Mouse (Mus musculus) cerebellum, adult 9-10 months (tissue): ENCODE measurements around the gene Slc35a3.
"Not testable (repeated sequence)": the region's sequence is repeated elsewhere in the genome, so short reads cannot be mapped to it uniquely, and the experiment has no call there.

Experiments used
- DNase-seq: peaks from one replicate; pipeline ENCODE4 v3.0.0; 2022

Gene Slc35a3

DNA sequence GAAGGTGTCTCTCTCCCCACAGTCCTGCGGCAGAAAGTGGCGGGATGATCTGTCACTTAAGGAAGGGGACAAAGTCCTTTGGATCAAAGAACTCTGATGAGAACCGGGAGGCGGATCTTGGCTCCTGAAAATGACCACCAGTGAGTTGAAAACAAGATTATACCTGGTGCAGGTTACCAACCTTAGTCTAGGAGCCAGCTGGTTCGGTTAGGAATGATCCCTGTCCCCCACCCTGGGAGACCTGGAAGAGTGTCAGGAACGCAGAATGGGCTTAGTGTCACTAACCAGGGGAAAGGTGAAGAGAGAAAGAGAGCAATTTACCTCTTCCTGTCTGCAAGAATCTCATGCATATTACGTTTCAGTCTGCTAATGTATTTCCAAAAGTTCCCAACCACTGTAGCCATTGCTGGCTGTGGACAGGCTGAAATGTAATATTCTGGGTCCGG is at the start of gene Slc35a3:
TSS of gene Slc35a3 (minus strand) at position 396 of the 446 bp plus-strand sequence.
- peak; percentile 63 for DNase-seq

DNA sequence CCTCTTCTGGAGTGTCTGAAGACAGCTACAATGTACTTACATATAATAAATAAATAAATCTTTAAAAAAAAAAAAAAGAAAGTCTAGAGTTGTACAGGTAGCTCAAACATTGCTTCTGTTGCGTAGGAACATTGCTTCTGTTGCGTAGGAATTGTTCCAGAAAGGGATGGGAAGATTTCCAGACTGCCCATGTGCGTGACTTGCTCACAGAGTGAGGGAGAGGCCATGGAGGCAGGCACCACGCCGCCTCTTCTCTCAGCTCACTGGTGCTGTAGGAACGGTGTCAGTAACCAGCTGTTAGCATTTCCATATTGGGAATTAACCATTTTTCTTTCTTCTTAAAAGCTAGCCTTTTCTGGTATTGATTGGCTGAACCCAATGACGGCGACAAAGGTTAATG is 40.2 kb upstream of the Slc35a3 start:
- DNase-seq: no peak

DNA sequence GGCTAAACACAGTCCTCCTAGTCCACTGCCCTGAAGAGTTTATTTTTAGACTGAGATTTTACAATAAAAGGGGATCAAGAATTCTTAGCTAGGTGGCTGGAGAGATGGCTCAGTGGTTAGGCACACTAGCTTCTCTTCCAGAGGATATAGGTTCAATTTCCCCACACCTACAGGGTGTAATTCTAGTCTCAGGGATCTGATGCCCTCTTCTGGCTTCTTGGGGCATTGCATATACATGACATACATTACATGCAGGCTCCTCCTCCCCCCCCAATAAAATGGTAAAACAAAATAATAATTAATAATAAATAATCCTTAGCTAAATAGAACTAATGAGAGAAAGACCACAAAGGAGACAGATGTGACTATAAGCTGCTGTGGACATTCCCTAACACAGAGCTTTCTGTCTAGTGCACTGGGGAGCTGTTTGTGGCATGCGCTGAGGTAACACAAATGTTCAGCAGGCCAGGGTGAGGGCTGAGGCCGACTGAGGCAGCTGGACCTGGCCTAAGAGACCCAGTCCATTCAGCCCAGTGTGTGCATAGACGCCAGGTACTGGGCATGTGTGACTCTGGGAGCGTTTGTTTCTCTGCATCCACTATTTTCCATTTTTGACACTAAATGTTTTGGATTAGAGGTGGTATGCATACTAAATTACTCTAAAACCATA is 38.7 kb upstream of the Slc35a3 start:
- peak; percentile 64 for DNase-seq

DNA sequence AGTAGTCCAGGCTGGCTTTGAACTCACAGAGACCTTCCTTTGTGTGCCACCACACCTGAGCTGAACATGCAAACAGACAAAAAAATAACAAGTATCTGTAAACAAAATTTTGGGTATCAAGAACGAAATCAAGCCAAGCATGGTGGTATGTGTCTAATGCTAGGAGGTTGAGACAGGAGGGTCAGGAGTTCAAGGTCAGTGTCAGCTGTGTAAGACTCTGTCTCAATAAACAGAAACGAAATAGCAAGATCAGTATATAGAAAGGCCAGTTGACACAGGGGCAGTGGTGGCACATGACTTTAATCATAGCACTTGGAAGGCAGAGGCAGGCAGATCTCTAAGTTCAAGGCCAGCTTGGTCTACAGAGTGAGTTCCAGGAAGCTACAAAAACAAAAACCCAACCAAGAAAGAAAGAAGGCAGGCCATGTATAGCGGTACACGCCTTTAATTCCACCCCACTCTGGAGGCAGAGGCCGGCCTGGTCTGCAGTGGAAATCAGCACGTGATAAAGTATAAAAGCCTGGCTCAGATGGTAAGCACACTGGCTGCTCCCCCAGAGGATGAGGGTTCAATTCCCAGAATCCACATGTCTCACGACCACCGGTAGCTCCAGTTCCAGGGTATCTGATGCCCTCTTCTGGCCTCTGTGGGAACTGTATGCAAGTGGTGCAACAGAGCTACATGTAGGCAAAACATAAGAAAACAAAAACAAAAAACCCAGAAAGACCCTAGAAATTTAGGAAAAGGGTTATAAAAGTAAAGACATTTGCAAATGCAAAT is 36.0 kb upstream of the Slc35a3 start:
- DNase-seq: no peak

DNA sequence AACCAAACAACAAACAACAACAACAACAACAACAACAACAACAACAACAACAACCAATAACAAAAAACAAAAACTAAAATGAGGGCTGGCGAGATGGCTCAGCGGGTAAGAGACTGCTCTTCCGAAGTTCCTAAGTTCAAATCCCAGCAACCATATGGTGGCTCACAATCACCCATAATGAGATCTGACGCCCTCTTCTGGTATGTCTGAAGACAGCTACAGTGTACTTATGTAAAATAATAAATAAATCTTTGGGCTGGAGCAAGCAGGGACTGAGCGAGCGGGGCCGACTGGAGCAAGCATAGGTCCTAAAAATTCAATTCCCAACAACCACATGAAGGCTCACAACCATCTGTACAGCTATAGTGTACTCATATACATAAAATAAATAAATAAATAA is 35.0 kb upstream of the Slc35a3 start:
- DNase-seq: not testable (repeated sequence)

DNA sequence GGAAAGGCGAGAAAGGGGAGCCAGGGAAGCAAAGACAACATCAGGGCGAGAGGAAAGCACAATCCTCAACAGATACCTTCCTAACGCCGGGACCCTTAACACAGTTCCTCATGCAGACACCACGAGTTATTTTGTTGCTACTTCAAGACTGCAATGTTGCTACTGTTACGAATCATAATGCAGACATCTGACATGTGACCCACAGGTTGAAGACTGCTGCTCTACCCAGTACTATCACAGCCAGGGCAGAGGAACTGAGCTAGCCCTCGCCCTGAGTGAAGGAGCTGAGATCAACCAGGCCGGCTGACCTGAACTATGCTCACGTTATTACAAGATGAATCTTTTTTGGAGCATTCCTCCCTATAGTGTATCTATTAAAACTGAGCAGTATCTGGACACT is 28.3 kb upstream of the Slc35a3 start:
- DNase-seq: no peak

DNA sequence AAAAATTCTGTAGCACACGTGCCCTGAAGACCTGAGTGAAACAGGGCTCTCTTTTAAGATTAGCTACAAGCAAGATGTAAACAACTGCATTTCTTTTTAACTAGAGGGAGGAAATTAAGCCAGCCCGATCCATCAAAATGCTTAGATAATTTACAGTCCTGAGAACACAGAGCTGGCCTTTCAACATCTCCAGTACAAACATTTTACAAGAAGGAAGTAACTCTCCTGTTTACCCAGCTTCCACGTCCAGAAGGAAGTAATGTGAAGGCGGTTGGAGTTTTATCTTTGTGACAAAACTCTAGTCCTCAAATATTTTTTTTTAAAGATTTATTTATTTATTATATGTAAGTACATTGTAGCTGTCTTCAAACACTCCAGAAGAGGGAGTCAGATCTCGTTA is 27.5 kb upstream of the Slc35a3 start:
- no peak for DNase-seq

DNA sequence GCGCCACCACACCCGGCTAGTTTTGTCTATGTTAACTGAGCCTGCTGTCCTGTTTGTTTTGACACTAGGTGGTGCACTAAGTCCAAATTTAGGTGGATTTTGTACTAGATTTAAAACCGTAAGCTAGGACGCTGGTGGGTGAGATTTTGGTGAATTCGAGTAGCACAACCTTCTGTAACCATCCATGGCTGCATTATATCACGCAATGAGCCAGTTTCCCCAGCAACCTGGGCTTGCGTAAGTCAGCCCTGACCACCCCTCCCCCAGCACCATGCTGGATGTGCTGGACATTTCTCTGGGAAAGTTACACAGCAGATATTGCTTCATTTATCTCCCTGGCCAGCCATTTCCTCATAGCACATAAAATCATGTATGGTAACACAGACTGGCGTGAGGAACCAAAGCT is 24.7 kb upstream of the Slc35a3 start:
- DNase-seq: no peak

DNA sequence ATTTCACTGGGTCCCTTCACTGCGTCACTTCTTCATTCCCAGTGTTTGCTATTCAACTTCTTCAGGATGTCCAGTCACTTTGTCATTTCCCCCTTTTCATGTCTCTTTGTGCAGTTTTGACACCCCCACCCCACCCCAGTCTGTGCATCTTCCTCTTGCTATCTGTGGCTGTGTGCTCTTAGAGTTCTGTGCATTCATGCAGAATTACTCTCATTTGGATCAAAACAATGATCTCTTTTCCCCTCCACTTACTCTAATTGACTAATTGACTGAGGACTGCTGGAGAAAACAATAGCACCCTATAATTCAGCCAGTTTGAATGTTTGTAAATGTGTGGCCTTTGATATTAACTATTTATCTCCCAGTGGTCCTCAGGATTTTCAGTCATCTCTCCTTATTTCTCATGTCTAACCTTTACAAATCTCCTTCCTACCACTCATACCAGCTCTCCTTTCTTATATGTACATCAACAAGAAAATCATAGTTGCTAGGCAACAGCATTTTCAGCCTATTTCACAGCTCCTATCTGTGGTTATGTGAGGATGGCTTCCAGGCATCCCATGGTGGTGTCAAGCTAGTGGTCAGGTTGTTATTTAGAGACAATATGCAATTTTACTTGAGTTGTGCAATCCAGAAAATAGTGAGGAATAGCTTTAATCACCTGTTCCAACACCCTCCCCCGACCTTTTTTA is 17.0 kb upstream of the Slc35a3 start:
- DNase-seq: no peak

DNA sequence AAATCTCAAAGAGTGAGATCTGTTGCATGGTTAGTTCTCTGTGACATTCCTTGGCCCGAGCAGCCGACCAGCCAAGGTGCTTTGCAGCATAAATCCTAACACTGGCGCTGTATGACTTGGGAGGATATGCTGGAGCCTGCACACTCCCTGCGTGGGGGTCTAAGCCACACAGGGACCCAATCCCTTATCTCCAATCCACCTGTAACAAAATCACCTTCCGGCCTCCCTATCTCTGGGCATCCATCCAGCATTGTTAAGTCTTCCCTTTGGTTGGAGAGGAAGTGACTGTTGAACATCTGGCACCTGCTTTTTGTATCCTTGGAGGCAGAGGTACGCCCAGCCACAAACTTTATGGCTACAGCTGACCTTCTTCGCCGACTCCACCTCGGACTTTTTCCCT is 14.2 kb upstream of the Slc35a3 start:
- DNase-seq: no peak

DNA sequence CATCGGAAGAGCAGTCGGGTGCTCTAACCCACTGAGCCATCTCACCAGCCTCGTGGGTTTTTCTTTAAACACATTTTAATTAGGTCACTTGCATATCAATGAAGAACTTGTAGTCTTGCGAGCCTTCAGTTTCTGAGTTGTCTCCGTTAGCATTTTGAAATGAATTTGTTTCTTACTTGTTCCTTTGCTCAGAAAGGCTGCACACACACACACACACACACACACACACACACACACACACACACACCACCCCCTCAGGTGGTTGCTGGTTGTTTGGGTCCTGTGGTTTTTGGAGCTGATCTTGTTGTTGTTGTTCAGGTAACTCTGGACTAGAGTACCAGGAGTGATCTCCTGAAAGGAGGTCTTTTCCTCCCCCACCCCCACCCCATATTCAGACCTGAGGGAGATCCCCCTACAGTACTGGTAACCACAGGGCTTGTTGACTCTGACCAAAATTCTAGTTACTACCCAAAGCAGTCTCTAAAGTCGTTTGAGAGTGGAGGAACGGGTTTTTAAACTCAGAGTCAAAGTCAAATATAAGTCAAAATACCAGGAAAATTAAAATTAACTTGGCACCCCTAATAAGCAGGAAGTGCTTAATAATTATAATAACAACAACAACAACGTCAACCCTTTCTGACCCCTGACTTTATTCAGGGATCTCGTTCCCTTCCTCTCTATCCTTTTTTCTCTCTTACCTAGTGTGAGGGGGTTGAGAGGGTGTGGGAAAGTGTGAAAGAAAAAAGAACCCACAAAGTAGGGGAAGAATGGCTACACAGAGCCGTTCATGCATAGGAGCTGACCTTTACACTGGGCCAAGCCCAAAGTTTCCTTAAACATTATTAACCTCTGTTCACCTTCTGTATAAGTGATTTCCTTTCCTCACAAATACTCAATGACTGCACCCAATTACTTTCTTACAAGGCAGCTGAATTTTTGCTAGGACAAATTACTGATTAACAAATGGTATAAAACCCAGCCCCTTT is 11.2 kb upstream of the Slc35a3 start:
- DNase-seq: no peak

DNA sequence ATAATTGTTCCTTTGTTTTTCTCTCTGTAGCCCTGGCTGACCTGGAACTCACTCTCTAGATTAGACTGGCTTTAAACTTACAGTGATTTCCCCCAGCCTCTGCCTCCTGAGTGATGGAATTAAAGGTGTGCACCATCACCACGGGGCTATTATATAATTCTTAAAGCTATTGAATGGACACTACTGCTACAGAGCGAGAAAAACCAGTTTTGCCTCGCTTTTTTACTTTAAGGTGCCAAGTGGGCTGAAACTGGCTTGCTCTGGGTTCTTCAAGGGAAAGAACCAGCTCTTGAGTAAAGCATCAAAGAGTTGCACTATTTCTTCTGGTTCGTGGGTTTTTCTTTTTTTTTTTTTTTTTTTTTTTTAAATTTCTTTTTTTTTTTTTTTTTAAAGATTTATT is 10.3 kb upstream of the Slc35a3 start:
- DNase-seq: no peak

DNA sequence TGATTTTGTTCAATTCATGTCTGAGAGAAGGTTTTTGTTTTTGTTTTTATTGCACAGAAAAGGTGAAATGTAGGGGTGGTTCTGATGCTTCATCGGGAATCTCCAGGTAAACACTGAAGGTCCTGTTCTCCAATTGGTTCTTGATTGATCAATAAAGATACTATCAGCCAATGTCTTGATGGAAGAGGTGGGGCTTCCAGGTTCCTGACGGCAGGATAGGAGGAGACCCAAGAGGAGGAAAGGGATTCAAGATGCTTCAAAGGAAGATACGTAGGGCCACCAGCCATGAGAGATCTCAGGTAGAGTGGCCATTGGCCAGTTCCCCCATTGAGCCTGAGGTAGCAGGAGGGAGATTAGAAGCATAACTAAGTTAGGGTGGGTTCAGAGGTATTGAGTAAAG is 6.3 kb upstream of the Slc35a3 start:
- DNase-seq: no peak

DNA sequence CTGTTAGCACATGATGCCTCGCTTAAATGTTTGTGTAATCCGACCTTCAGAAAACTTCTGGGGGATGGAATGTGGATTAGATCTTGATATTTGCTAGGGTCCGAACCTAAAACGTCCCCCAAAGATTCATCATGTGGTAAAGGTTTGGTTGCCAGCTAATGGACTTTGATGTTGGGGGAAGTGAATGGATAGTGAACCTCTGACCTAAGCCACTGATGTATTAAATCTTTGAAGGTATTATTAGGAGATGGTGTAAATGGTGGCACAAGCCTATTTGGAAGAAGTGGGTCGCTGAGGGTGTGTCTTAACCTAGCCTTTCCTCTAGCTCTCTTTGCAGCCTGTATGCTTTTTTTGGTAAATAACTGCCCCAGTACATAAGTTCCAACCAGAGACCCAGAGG is 400 bp upstream of the Slc35a3 start:
- DNase-seq: peak; percentile 13

DNA sequence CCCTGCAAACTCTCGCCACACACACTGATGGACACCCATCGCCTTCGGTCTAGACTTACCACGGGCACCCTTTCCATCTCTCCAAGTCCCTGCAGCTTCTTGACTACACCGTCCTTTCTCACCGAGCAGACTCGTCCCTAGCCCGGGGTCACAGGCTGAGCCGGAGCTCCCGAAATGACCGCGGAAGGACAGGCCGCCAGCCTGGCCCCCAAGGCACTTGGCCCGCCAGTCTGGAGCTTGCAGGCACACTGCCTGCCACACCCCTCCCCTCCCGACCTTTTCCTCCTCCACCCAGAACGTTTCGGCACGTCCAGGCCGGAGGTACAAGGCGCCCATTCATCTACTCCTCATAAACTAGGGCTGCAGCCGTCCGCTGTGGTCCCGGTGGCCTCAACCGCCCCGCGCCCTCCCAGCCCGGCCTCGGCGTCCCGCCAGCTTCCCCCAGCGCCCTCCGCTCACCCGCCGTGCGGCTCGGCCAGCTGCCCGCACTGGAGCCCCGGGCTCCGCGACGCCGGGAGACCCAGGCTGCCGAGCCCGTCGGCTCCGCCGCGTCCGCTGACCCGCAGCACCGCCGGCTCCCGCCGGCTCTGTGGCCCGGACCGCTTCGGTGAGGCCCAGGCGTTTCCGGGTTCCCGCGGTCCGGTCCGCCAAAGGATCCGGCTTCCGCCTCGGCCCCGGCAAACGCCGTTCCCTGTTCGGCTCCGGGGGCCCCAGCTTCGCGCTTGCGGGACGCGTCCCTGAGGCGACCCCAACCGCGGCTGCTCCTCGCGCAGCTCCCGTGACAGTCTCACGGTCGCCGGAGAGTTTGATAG is 801 bp downstream of the Slc35a3 start:
- peak; percentile 74 for DNase-seq

DNA sequence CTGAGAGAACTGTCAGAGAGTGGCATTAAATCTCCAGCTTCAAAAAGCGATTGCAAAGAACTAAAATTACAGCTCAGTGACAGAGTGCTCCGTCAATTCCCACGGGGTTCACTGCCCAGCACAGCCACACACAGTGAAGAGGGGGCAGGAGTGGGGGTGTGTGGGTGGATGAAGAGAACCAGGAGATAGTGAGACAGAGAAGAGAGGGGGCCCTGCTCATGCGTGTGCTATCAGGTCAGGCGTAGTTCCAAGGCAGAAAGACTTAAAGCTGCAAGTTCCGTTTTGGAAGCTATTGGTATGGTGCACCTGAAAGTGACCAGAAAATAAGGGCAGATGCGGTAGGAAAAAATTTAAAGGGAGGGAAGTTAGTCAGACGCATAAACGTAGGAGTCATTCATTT is 1.7 kb downstream of the Slc35a3 start:
- no peak for DNase-seq

DNA sequence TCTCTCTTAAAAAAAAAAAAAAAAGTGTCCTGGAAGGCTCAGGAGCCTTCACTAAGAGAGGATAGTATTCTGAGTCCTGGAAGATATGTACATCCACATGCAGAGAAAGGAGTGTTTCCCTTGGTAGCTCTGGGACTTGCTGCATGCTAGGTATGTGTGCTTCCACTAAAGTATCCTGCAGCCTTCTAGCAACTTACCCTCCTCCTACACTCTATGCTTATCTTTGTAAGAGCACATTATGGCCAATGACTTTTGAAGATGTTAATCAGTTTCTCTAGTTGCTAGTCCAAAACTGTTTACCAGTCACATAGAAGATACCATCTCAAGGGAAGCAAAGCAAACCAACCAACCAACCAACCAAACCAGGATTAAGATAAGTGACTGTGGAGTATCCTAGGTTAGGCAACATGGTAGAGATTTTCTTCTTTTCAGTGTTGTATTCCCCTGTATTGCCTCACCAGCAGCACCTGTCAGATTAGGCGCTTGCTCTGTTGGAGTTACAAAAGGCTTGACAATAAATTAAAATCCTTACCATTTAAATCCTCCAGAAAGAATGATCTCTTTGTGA is 6.9 kb downstream of the Slc35a3 start:
- no peak for DNase-seq

DNA sequence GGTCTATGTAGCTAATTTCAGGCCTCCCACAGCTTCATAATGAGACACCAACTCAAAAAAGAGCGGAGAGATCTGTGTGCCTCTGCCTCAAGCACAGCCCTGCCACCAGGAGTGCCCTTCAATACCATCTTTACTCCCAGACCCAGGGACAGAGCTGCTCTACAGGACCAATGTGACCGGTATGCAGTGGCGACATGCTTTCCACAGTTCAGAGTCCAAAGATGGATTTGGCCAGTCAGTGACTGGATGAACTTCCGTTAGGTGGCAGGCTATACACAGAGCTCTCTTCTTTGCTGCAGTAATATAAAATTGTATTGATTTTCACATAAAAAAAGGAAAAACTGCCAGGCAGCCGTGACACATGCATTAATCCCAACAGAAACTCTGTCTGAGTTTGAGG is 8.8 kb downstream of the Slc35a3 start:
- DNase-seq: no peak

DNA sequence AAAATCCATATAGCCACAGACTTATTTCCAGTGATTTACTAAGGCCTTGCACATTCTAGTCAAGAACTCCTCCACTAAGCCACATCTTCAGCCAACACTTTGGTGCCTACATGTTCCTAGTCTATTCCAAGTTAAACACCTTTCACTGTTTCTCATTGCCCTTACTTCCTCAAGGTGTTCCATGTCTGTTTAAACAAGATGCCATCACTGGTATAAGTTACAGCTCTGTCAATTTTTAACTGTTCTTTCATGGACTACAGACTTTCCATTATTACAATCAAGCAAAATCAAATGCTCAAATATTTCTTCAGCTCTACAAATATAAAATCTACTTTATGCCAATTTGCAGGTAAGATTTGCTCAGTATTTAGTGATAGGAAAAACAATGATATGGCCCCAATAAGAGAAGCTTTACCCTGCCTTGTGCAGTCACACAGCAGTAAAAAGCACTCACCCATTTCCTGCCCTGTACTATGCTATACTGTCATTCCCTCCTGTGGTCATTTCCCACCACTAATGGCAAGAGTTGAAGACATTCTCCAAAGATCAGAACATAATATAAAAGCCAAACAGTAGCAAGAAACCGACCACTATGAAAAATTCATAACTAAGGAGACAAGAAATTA is 9.9 kb downstream of the Slc35a3 start:
- DNase-seq: no peak

DNA sequence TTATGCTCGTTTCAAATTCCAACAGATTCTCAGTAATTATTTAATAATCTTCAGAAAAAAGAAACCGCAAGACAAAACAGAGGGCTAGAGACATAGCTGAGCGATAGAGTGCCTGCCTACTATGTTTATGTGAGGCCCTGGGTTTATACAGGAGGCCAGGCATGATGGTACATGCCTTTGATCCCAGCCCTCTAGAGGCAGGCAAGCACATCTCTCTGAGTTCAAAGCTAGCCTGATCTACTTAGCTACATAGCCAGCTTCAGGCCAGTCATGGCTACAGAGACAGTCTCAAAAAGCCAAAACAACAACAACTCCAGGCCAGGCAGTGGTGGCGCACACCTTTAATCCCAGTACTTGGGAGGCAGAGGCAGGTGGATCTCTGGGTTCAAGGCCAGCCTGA is 11.0 kb downstream of the Slc35a3 start:
- DNase-seq: no peak

DNA sequence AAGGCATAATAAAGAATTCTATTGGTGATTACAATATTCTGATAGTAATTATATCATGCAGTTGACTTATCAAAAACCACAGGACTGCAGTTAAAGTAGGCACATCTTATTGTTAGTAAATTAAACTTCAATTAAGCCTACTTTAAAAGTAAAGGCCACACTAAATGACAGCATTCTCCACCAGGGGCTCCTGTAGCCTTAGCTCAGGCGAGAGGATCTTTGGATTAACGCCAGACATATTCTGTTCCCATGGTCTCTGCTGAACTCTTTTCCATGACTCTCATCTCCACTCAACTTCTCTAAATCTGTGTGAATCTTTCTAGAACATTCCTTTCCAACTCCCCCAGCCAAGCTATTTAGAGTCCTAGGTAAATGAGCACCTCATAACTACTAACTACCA is 13.8 kb downstream of the Slc35a3 start:
- DNase-seq: no peak
